In the genomic region with DNA sequence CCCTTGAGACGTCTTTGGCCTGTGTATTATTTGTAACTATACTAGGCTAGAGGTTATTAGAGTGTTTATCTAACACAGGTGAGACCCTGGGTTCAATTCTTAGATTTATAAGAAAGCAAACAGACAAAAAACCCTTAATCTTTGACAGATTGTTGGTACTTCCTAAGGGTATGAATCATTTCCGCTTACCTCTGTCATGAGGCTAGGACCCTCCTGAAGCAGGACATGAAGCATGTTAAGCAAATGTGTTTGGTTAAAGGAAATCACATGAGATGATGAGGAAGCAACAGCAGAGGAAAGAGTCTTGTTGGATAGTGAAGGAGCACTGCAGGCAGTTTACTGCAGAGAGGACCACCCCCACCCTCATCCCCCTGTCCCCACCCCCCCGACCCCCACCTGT, we compare ENCODE assay signal across 22 mouse cellular contexts.
DNase-seq lines count a peak whose midpoint lies in the region; ATAC-seq and TF ChIP-seq lines count a peak whose summit lies in the region.
"Had no signal": no experiment of that assay in that cellular context is flagged by ENCODE, and none has a peak within 500 bp of the region (broad histone marks: within the 10 kb centered on the region; RNA-seq: fewer than 3 reads in every experiment).

No protein-coding gene starts in this region.

- H3K27ac ChIP-seq in gastrocnemius, adult 2 months = peak overlapping the region; percentile 56
- H3K27ac ChIP-seq in liver, embryonic 16.5 days (ENCODE audit: low read length) = no peak overlapping the region
- no peak overlapping the region for H3K27ac ChIP-seq in liver, embryonic 12.5 days
- peak overlapping the region; percentile 67; the same call in 1 of the 2 replicates for H3K27ac ChIP-seq in lung, embryonic 16.5 days (ENCODE audit: low read length)
- H3K27ac ChIP-seq: embryonic facial prominence, embryonic 12.5 days; forebrain, embryonic 15.5 days; hindbrain, embryonic 12.5 days had no signal

- no peak overlapping the region for H3K4me2 ChIP-seq in liver, embryonic 16.5 days (ENCODE audit: low read depth, low read length)
- H3K4me2 ChIP-seq in liver, embryonic 12.5 days = no peak overlapping the region
- no peak overlapping the region for H3K4me2 ChIP-seq in lung, embryonic 16.5 days (ENCODE audit: low read depth, low read length)
- H3K4me2 ChIP-seq: embryonic facial prominence, embryonic 12.5 days; forebrain, embryonic 15.5 days; hindbrain, embryonic 12.5 days had no signal

- no peak for DNase-seq in gastrocnemius, adult 2 months
- DNase-seq in gastrocnemius, adult 18-20 months (ENCODE audit: low spot score) = no peak
- no peak for DNase-seq in lung, postnatal 36 days
- DNase-seq in splenic B cell, adult 2 months (ENCODE audit: low read depth, low spot score) = peak; percentile 19
- no peak for DNase-seq in adipocyte (ENCODE audit: low spot score)
- DNase-seq: adrenal gland, adult 8-10 months; adrenal gland, postnatal 36 days; cerebellum, adult 11-12 months; cerebellum, adult 9-10 months; cerebellum, postnatal 25 days; gastrocnemius, postnatal 14 days; heart, postnatal 10 days; heart, postnatal 4 days had no signal

- H3K36me3 ChIP-seq in liver, embryonic 16.5 days (ENCODE audit: control insufficient read depth, insufficient read depth) = no peaks in the 10 kb centered on the region
- H3K36me3 ChIP-seq in liver, embryonic 12.5 days = peaks cover 26% of the 10 kb centered on the region
- 0 out of 2 replicates have a peak, but pooled peaks cover 2% of the 10 kb centered on the region for H3K36me3 ChIP-seq in lung, embryonic 16.5 days (ENCODE audit: control insufficient read depth, insufficient read depth, low read length)
- H3K36me3 ChIP-seq in splenic B cell, adult 2 months (ENCODE audit: control insufficient read depth, insufficient read depth, low read length, poor library complexity, severe bottlenecking) = 0 out of 2 replicates have a peak, but pooled peaks cover 1% of the 10 kb centered on the region
- H3K36me3 ChIP-seq: forebrain, embryonic 15.5 days; hindbrain, embryonic 12.5 days had no signal

- ATAC-seq in liver, embryonic 16.5 days (ENCODE audit: low read depth) = 0 out of 2 replicates have a peak, but pooled peaks have one; percentile 32
- ATAC-seq in liver, embryonic 12.5 days = no peak
- ATAC-seq in lung, embryonic 16.5 days (ENCODE audit: low read depth) = 0 out of 2 replicates have a peak, but pooled peaks have one; percentile 40
- ATAC-seq: activated CD4-positive, CD25-positive, alpha-beta regulatory T cell, adult 4 months; forebrain, embryonic 15.5 days; hindbrain, embryonic 16.5 days; Patski had no signal

- no peak for TF ChIP-seq CTCF in gastrocnemius, adult 2 months (IDR thresholded peaks at IDR 0.05)

- H3K4me3 ChIP-seq in gastrocnemius, adult 2 months = no peak overlapping the region
- no peak overlapping the region for H3K4me3 ChIP-seq in liver, embryonic 16.5 days (ENCODE audit: low read depth, low read length)
- no peak overlapping the region for H3K4me3 ChIP-seq in liver, embryonic 12.5 days
- no peak overlapping the region for H3K4me3 ChIP-seq in lung, embryonic 16.5 days (ENCODE audit: low read length)
- H3K4me3 ChIP-seq: embryonic facial prominence, embryonic 12.5 days; forebrain, embryonic 15.5 days; hindbrain, embryonic 12.5 days had no signal

- no peaks in the 10 kb centered on the region for H3K9me3 ChIP-seq in liver, embryonic 16.5 days (replicated peaks; ENCODE audit: control insufficient read depth, low read length)
- H3K9me3 ChIP-seq in liver, embryonic 12.5 days (replicated peaks) = no peaks in the 10 kb centered on the region
- no peaks in the 10 kb centered on the region for H3K9me3 ChIP-seq in lung, embryonic 16.5 days (ENCODE audit: control insufficient read depth, low read length)
- H3K9me3 ChIP-seq: embryonic facial prominence, embryonic 12.5 days; forebrain, embryonic 15.5 days; hindbrain, embryonic 12.5 days had no signal

- no peak overlapping the region for H3K9ac ChIP-seq in liver, embryonic 16.5 days (ENCODE audit: low read depth, low read length)
- no peak overlapping the region for H3K9ac ChIP-seq in liver, embryonic 12.5 days
- no peak overlapping the region for H3K9ac ChIP-seq in lung, embryonic 16.5 days (ENCODE audit: low read length)
- H3K9ac ChIP-seq: embryonic facial prominence, embryonic 12.5 days; forebrain, embryonic 15.5 days; hindbrain, embryonic 12.5 days had no signal

- no peaks in the 10 kb centered on the region for H3K27me3 ChIP-seq in liver, embryonic 16.5 days (ENCODE audit: control insufficient read depth, insufficient read depth, low read depth, low read length)
- H3K27me3 ChIP-seq in liver, embryonic 12.5 days (replicated peaks) = no peaks in the 10 kb centered on the region
- no peaks in the 10 kb centered on the region for H3K27me3 ChIP-seq in lung, embryonic 16.5 days (ENCODE audit: control insufficient read depth, insufficient read depth, low read depth, low read length)
- H3K27me3 ChIP-seq in splenic B cell, adult 2 months (ENCODE audit: control insufficient read depth, insufficient read depth, low read length, poor library complexity, severe bottlenecking) = no peaks in the 10 kb centered on the region
- H3K27me3 ChIP-seq: embryonic facial prominence, embryonic 12.5 days; forebrain, embryonic 15.5 days; hindbrain, embryonic 12.5 days; Patski had no signal

- intact Hi-C loops in gastrocnemius, adult 2 months (cut with DNase I) = no loop called here

- 64% methylated on average over 3 of the region's 3 CpGs for WGBS in liver, embryonic 16.5 days (ENCODE audit: insufficient replicate concordance)
- WGBS in liver, embryonic 12.5 days (ENCODE audit: insufficient replicate concordance) = 66% methylated on average over 3 of the region's 3 CpGs
- WGBS in lung, embryonic 16.5 days = 49% methylated on average over 3 of the region's 3 CpGs

- H3K4me1 ChIP-seq in liver, embryonic 16.5 days (ENCODE audit: control insufficient read depth, low read depth, low read length) = no peaks in the 10 kb centered on the region
- no peaks in the 10 kb centered on the region; the same call in 1 of the 2 replicates for H3K4me1 ChIP-seq in liver, embryonic 12.5 days
- H3K4me1 ChIP-seq in lung, embryonic 16.5 days (replicated peaks; ENCODE audit: control insufficient read depth, insufficient read depth, low read length) = peaks cover 7% of the 10 kb centered on the region; the same call in 1 of the 2 replicates
- H3K4me1 ChIP-seq: forebrain, embryonic 15.5 days; hindbrain, embryonic 12.5 days had no signal

Comparison
In these comparisons a context has a peak if more than half of its experiments do, and no peak if none do; other contexts are left out.
1. H3K27ac ChIP-seq: peak in gastrocnemius, adult 2 months (single experiment) and lung, embryonic 16.5 days (single experiment); none in liver, embryonic 16.5 days (single experiment) and liver, embryonic 12.5 days (single experiment).